Mouse (Mus musculus): Measurements from ENCODE around the gene Zfp526.

DNA sequence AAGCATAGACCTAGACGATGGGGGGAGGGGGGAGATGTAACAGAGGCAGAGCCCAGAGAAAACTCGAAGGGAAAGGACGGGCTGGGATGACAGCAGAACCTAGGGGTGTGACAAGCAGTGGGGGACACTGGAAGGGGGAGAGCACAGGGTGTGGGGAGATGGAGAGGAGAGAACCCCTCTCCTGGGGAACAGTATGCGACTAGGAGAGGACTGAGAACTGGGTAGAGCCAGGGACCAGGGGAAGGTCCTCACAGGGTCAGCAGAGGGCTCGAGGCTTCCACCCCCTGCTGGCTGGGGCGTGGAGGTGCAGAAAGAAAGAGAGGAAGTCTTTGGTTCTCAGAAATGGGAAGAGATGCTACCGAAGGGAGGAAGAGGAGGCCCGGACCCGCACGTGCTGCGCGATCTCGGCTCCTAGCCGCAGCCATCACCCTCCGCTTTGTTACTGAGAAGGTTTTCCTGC, 39.9 kb upstream of the Zfp526 start:
- TF ChIP-seq POLR2A (IDR thresholded peaks at IDR 0.05; ENCODE audit: insufficient read depth, low read depth, low read length) (no peak), CTCF (IDR thresholded peaks at IDR 0.05; ENCODE audit: insufficient read depth, low read depth, low read length) (peak; percentile 74)
